Mouse (Mus musculus) limb, embryonic 12.5 days (tissue): ENCODE data around the gene Ccdc51. TPM values are rescaled to one million over a fixed set of nuclear protein-coding genes. Genes with fewer than 3 reads are reported as not detected.

Experiments
- ATAC-seq: fragments of 200-750 bp; cut with Nextera tagmentation; 2 replicates; pipeline ENCODE4 v1.8.0; 2017; ENCODE audit warnings: low read depth, moderate TSS enrichment; ENCODE audit not compliant: insufficient number of reproducible peaks, insufficient read depth, low FRiP score, low TSS enrichment
- H3K27ac ChIP-seq: fragments of 300-500 bp; sonication (generic); 2 replicates; pipeline ENCODE4 v1.5.1; 2016; ENCODE audit warnings: mild to moderate bottlenecking, moderate library complexity
- H3K27me3 ChIP-seq: fragments of 300-500 bp; sonication (generic); 2 replicates; pipeline ENCODE4 v1.6.1; 2016; ENCODE audit warnings: mild to moderate bottlenecking, moderate library complexity
- H3K36me3 ChIP-seq: fragments of 300-500 bp; sonication (generic); 2 replicates; pipeline ENCODE4 v1.6.1; 2016; ENCODE audit warnings: mild to moderate bottlenecking, moderate library complexity
- H3K4me1 ChIP-seq: fragments of 300-500 bp; sonication (generic); replicated peaks from 2 replicates; pipeline ENCODE4 v1.6.1; 2016
- H3K4me2 ChIP-seq: fragments of 300-500 bp; sonication (generic); 2 replicates; pipeline ENCODE4 v1.6.1; 2016; ENCODE audit warnings: mild to moderate bottlenecking, moderate library complexity
- H3K4me3 ChIP-seq: fragments of 300-500 bp; sonication (generic); replicated peaks from 2 replicates; pipeline ENCODE4 v1.5.1; 2016; ENCODE audit warnings: mild to moderate bottlenecking
- H3K9ac ChIP-seq: fragments of 300-500 bp; sonication (generic); replicated peaks from 2 replicates; pipeline ENCODE4 v1.6.1; 2016; ENCODE audit warnings: mild to moderate bottlenecking, moderate library complexity
- H3K9me3 ChIP-seq: fragments of 300-500 bp; sonication (generic); 2 replicates; pipeline ENCODE4 v1.6.1; 2016; ENCODE audit warnings: mild to moderate bottlenecking, moderate library complexity
- WGBS: fragments of 180-500 bp; shearing (Covaris S2); methylation state at CpG from one replicate; pipeline ENCODE4 v1.1.7; 2016; 5-methylcytosine and 5-hydroxymethylcytosine counted together
- polyA plus RNA-seq: library from polyadenylated mRNA; unstranded; fragments of >200 nt; fragmentation: Nextera tagmentation; extraction: Ambion mirVana; gene quantifications from 2 replicates; pipeline ENCODE4 v1.2.1, GENCODE M21; 2016

The Ccdc51 gene
- polyA plus RNA-seq, 1 experiment from 2014 or later, result 12.8 TPM

- 95% methylated on average over 5 of the region's 5 CpGs for WGBS
- no peak overlapping the region for H3K4me2 ChIP-seq
- no peak for ATAC-seq
- H3K27ac ChIP-seq, result no peak overlapping the region
- no peak overlapping the region for H3K9ac ChIP-seq
- H3K36me3 ChIP-seq, result peaks cover 69% of the 10 kb centered on the region
- H3K9me3 ChIP-seq, result no peaks in the 10 kb centered on the region
- H3K4me3 ChIP-seq, result no peak overlapping the region
- H3K27me3 ChIP-seq, result no peaks in the 10 kb centered on the region
- peaks cover 18% of the 10 kb centered on the region for H3K4me1 ChIP-seq
These were observed 24.8 kb upstream of the Ccdc51 start for GRCm38 (mm10) chr9:109057543-109057942.

GRCm38 (mm10) chr9:109058006-109058765 lies 24.1 kb upstream of the Ccdc51 start:
- peaks cover 69% of the 10 kb centered on the region for H3K36me3 ChIP-seq
- peaks cover 18% of the 10 kb centered on the region for H3K4me1 ChIP-seq
- 92% methylated on average over 19 of the region's 19 CpGs for WGBS
- ATAC-seq, result no peak
- no peaks in the 10 kb centered on the region for H3K27me3 ChIP-seq
- no peak overlapping the region for H3K4me2 ChIP-seq
- peak overlapping the region; percentile 60; the same call in 1 of the 2 replicates for H3K9ac ChIP-seq
- no peak overlapping the region for H3K27ac ChIP-seq
- H3K9me3 ChIP-seq, result no peaks in the 10 kb centered on the region
- H3K4me3 ChIP-seq, result no peak overlapping the region

- ATAC-seq, result peak; percentile 74
- Histone ChIP-seq H3K36me3 (peaks cover 80% of the 10 kb centered on the region), H3K9me3 (no peaks in the 10 kb centered on the region), H3K27me3 (no peaks in the 10 kb centered on the region), H3K9ac (peak within 1 kb of the TSS; percentile 60), H3K4me3 (peak within 1 kb of the TSS; percentile 33), H3K4me2 (peak within 1 kb of the TSS; percentile 52), H3K4me1 (peaks cover 18% of the 10 kb centered on the region), H3K27ac (peak within 1 kb of the TSS; percentile 80)
- WGBS, result 28% methylated on average over 15 of the region's 15 CpGs
These were observed 23.0 kb upstream of the Ccdc51 start, which contains the start of gene Trex1 for GRCm38 (mm10) chr9:109059136-109059903. Trex1 (minus strand) TSS chr9:109059734.

GRCm38 (mm10) chr9:109060184-109060897 lies 22.0 kb upstream of the Ccdc51 start:
- Histone ChIP-seq H3K27ac (no peak overlapping the region), H3K9ac (no peak overlapping the region), H3K27me3 (no peaks in the 10 kb centered on the region), H3K9me3 (no peaks in the 10 kb centered on the region), H3K4me1 (peaks cover 9% of the 10 kb centered on the region; the same call in 1 of the 2 replicates), H3K4me3 (no peak overlapping the region), H3K4me2 (no peak overlapping the region), H3K36me3 (peaks cover 90% of the 10 kb centered on the region)
- ATAC-seq, result no peak
- 90% methylated on average over 16 of the region's 16 CpGs for WGBS

GRCm38 (mm10) chr9:109060898-109061295 lies 21.4 kb upstream of the Ccdc51 start:
- Histone ChIP-seq H3K4me1 (peaks cover 8% of the 10 kb centered on the region; the same call in 1 of the 2 replicates), H3K9ac (no peak overlapping the region), H3K27ac (no peak overlapping the region), H3K4me2 (no peak overlapping the region), H3K27me3 (no peaks in the 10 kb centered on the region), H3K9me3 (no peaks in the 10 kb centered on the region), H3K36me3 (peaks cover 91% of the 10 kb centered on the region), H3K4me3 (no peak overlapping the region)
- ATAC-seq, result no peak
- 88% methylated on average over 5 of the region's 5 CpGs for WGBS

GRCm38 (mm10) chr9:109068095-109068735 lies 14.1 kb upstream of the Ccdc51 start:
- 90% methylated on average over 3 of the region's 3 CpGs for WGBS
- no peaks in the 10 kb centered on the region for H3K9me3 ChIP-seq
- H3K4me1 ChIP-seq, result peaks cover 10% of the 10 kb centered on the region
- no peak overlapping the region for H3K4me2 ChIP-seq
- peaks cover 87% of the 10 kb centered on the region for H3K36me3 ChIP-seq
- no peak overlapping the region for H3K4me3 ChIP-seq
- H3K27ac ChIP-seq, result no peak overlapping the region
- H3K27me3 ChIP-seq, result no peaks in the 10 kb centered on the region
- ATAC-seq, result no peak
- no peak overlapping the region for H3K9ac ChIP-seq

DNA sequence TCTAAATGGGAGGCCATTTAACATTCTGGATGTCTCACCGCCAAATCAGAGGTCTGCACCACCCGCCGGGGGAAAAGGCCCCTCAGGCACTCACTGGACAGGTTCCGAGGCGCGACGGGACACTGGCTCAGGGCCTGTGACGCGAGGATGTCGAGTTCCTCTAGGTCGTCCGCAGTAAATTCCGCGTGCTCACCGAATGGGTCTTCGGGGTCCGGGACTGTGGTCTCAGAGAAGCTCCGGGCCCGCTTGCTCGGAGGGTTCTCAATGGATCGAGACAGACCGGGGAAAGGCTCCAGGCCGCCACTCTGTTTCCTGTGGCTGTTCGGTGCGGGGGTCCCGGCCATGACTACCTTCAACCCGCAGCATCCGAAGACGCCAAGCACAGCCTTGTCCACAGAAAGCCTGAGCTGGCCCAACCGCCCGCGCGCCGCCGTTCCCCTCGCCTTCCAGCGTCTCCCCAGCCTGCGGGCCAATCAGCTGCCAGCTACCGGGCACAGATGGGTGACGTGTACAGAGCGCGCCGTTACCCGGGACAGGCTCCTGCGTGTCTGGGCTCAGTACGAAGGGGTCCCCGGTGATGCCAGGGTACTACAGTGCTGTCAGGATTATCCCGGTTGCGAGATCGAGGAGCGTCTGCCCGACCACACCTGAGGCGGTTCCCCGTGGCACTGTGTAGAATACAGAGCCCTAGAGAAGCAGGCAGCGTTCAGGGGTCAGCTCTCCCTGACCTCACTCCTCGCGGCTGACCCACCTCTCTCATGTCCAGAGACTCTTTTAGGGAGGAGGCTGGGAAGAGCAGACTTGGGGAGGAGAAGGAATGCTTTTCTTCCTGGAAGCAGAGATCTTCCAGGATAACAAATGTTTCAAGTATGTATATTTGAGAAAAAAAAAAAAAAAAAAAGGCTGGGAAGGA lies 8.4 kb upstream of the Ccdc51 start, which contains the start of gene Atrip:
Atrip (minus strand) TSS at position 464 of the 913 bp plus-strand sequence.
- H3K4me1 ChIP-seq, result peaks cover 20% of the 10 kb centered on the region
- no peaks in the 10 kb centered on the region for H3K9me3 ChIP-seq
- H3K27me3 ChIP-seq, result no peaks in the 10 kb centered on the region
- H3K9ac ChIP-seq, result peak within 1 kb of the TSS; percentile 88
- H3K27ac ChIP-seq, result peak within 1 kb of the TSS; percentile 66
- H3K36me3 ChIP-seq, result peaks cover 37% of the 10 kb centered on the region
- ATAC-seq, result peak; percentile 97
- under 1% methylated on average over 57 of the region's 57 CpGs for WGBS
- H3K4me2 ChIP-seq, result peak within 1 kb of the TSS; percentile 85
- H3K4me3 ChIP-seq, result peak within 1 kb of the TSS; percentile 84

DNA sequence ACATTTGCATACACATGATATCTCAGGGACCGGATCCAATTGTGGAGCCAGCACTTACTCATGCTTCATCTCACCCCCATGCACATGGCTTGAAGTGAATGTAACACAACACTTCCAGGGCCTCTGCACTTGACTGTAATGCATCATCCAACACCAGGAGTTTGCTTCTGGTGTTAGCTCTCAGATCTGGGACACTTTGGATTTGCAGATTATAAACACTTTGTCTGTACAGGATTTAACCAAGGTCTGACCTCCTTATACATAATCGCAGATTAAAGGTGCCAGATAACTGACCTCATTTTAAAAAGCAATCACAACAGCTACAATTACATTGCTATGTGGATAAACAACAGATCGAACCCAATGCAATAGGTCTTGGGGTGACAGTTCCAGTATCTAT lies 1.8 kb upstream of the Ccdc51 start:
- Histone ChIP-seq H3K36me3 (peaks cover 27% of the 10 kb centered on the region), H3K9ac (no peak overlapping the region), H3K27ac (no peak overlapping the region), H3K9me3 (no peaks in the 10 kb centered on the region), H3K4me2 (no peak overlapping the region; the same call in 1 of the 2 replicates), H3K4me3 (no peak overlapping the region), H3K4me1 (peaks cover 22% of the 10 kb centered on the region), H3K27me3 (no peaks in the 10 kb centered on the region)
- ATAC-seq, result no peak
- 95% methylated on average over 3 of the region's 3 CpGs for WGBS

DNA sequence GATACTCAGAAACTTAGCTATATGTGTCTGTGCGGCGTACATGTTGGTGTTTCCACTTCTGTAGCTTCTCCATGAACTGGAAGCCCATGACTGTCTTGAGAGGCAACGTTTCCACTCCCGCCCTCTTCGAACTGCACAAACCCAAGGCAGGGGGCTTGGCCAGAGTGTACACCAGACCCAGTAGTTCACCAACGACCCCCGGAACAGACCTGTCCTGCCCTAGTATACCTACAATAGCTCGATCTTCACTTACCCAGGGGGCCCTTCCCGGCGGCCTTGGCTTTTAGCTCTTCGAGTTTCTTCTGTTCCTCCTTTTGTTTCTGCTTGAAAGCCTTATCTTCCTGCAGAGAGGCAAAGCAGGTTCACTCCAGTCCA lies 557 bp upstream of the Ccdc51 start:
- Histone ChIP-seq H3K36me3 (peaks cover 27% of the 10 kb centered on the region), H3K4me2 (peak overlapping the region; percentile 86), H3K9ac (peak overlapping the region; percentile 84), H3K9me3 (no peaks in the 10 kb centered on the region), H3K4me1 (peaks cover 22% of the 10 kb centered on the region), H3K27me3 (no peaks in the 10 kb centered on the region), H3K27ac (peak overlapping the region; percentile 81), H3K4me3 (peak overlapping the region; percentile 81)
- no peak; the same call in 1 of the 2 replicates for ATAC-seq
- 7% methylated on average over 11 of the region's 11 CpGs for WGBS

DNA sequence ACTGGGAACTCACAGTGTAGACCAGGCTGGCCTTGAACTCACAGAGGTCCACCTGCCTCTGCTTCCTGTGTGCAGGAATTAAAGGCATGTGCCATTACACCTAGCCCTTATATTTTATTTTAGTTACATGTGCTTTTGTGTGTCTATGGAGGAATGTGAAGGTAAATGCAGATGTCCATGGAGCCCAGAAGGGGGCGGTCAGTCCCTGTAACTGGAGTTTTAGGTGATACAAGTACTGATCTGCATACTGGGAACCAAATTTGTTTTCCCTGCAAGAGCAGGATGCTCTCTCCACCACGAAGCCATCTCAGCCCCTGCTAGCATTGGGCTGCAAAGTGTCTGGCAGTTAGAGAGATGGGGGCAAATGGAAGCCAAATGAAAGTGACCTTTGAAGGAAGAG lies 2.6 kb downstream of the Ccdc51 start:
- Histone ChIP-seq H3K4me3 (no peak overlapping the region), H3K27ac (no peak overlapping the region), H3K9ac (no peak overlapping the region), H3K36me3 (peaks cover 20% of the 10 kb centered on the region), H3K27me3 (no peaks in the 10 kb centered on the region), H3K4me1 (peaks cover 29% of the 10 kb centered on the region), H3K9me3 (no peaks in the 10 kb centered on the region), H3K4me2 (no peak overlapping the region)
- ATAC-seq, result no peak
- 13% methylated on average over 2 of the region's 2 CpGs for WGBS
